ENCODE assay signal across 15 mouse cellular contexts in genomic region chr1:51347596-51347995, GRCm38 (mm10). TPM values are rescaled to one million over a fixed set of nuclear protein-coding genes. Genes with fewer than 3 reads are reported as not detected.
DNase-seq lines count a peak whose midpoint lies in the region; ATAC-seq and TF ChIP-seq lines count a peak whose summit lies in the region.
"Had no signal": no experiment of that assay in that cellular context is flagged by ENCODE, and none has a peak within 500 bp of the region (broad histone marks: within the 10 kb centered on the region; RNA-seq: fewer than 3 reads in every experiment).

No protein-coding gene starts in this region.

- no peak overlapping the region for H3K4me2 ChIP-seq in hindbrain, postnatal 0 days (ENCODE audit: low read depth, low read length)
- no peak overlapping the region for H3K4me2 ChIP-seq in hindbrain, embryonic 16.5 days (ENCODE audit: low read length)
- no peak overlapping the region for H3K4me2 ChIP-seq in midbrain, postnatal 0 days (ENCODE audit: low read depth, low read length, poor library complexity, severe bottlenecking)
- no peak overlapping the region for H3K4me2 ChIP-seq in midbrain, embryonic 15.5 days
- H3K4me2 ChIP-seq: hindbrain, embryonic 12.5 days; midbrain, embryonic 13.5 days; neural tube, embryonic 13.5 days had no signal

- no peak overlapping the region for H3K27ac ChIP-seq in hindbrain, postnatal 0 days
- H3K27ac ChIP-seq in hindbrain, embryonic 16.5 days (ENCODE audit: low read depth, low read length): no peak overlapping the region
- no peak overlapping the region for H3K27ac ChIP-seq in midbrain, postnatal 0 days (ENCODE audit: low read depth, low read length)
- no peak overlapping the region for H3K27ac ChIP-seq in midbrain, embryonic 15.5 days
- H3K27ac ChIP-seq: hindbrain, embryonic 12.5 days; midbrain, embryonic 13.5 days; neural tube, embryonic 13.5 days had no signal

- H3K9me3 ChIP-seq in hindbrain, postnatal 0 days (ENCODE audit: low read length): no peaks in the 10 kb centered on the region
- H3K9me3 ChIP-seq in hindbrain, embryonic 16.5 days (ENCODE audit: control insufficient read depth, low read length): no peaks in the 10 kb centered on the region
- H3K9me3 ChIP-seq in midbrain, postnatal 0 days (ENCODE audit: low read length): no peaks in the 10 kb centered on the region
- H3K9me3 ChIP-seq in midbrain, embryonic 15.5 days: 0 out of 2 replicates have a peak, but pooled peaks cover 2% of the 10 kb centered on the region
- peaks cover 3% of the 10 kb centered on the region for H3K9me3 ChIP-seq in G1E (replicated peaks)
- H3K9me3 ChIP-seq: hindbrain, embryonic 12.5 days; midbrain, embryonic 13.5 days; neural tube, embryonic 13.5 days had no signal

- H3K4me1 ChIP-seq in hindbrain, postnatal 0 days (ENCODE audit: insufficient read depth, low read length): 0 out of 2 replicates have a peak, but pooled peaks cover 4% of the 10 kb centered on the region
- H3K4me1 ChIP-seq in hindbrain, embryonic 16.5 days (ENCODE audit: control insufficient read depth, insufficient read depth, low read depth, low read length): peaks cover 5% of the 10 kb centered on the region; the same call in 1 of the 2 replicates
- H3K4me1 ChIP-seq in midbrain, postnatal 0 days (ENCODE audit: insufficient read depth, low read length): no peaks in the 10 kb centered on the region; the same call in 1 of the 2 replicates
- peaks cover 12% of the 10 kb centered on the region for H3K4me1 ChIP-seq in midbrain, embryonic 15.5 days
- no peaks in the 10 kb centered on the region for H3K4me1 ChIP-seq in G1E (ENCODE audit: insufficient read depth, low read depth, low read length)
- H3K4me1 ChIP-seq: hindbrain, embryonic 12.5 days had no signal

- WGBS in hindbrain, postnatal 0 days: 94% methylated on average over 3 of the region's 3 CpGs
- WGBS in hindbrain, embryonic 16.5 days: 94% methylated on average over 3 of the region's 3 CpGs
- WGBS in midbrain, postnatal 0 days: 92% methylated on average over 3 of the region's 3 CpGs
- 95% methylated on average over 3 of the region's 3 CpGs for WGBS in midbrain, embryonic 15.5 days

- peak; percentile 42; the same call in 1 of the 2 replicates for TF ChIP-seq CTCF in hindbrain, postnatal 0 days (IDR thresholded peaks at IDR 0.05; ENCODE audit: low read depth)
- peak; percentile 45 for TF ChIP-seq CTCF in midbrain, postnatal 0 days (IDR thresholded peaks at IDR 0.05)
- peak; percentile 35; the same call in 1 of the 2 replicates for TF ChIP-seq CTCF in G1E (IDR thresholded peaks at IDR 0.05; ENCODE audit: low read depth, low read length)

- H3K36me3 ChIP-seq in hindbrain, postnatal 0 days (ENCODE audit: insufficient read depth, low read length): no peaks in the 10 kb centered on the region
- no peaks in the 10 kb centered on the region for H3K36me3 ChIP-seq in hindbrain, embryonic 16.5 days (ENCODE audit: control insufficient read depth, insufficient read depth, low read length)
- H3K36me3 ChIP-seq in midbrain, postnatal 0 days (ENCODE audit: insufficient read depth, low read length): no peaks in the 10 kb centered on the region
- no peaks in the 10 kb centered on the region for H3K36me3 ChIP-seq in midbrain, embryonic 15.5 days (replicated peaks)
- H3K36me3 ChIP-seq in G1E (replicated peaks): no peaks in the 10 kb centered on the region
- no peaks in the 10 kb centered on the region for H3K36me3 ChIP-seq in splenic B cell, adult 2 months (ENCODE audit: control insufficient read depth, insufficient read depth, low read length, poor library complexity, severe bottlenecking)
- H3K36me3 ChIP-seq: hindbrain, embryonic 12.5 days; midbrain, embryonic 13.5 days; neural tube, embryonic 13.5 days had no signal

- no peaks in the 10 kb centered on the region for H3K27me3 ChIP-seq in hindbrain, postnatal 0 days (ENCODE audit: insufficient read depth, low read length)
- no peaks in the 10 kb centered on the region for H3K27me3 ChIP-seq in hindbrain, embryonic 16.5 days (replicated peaks; ENCODE audit: control insufficient read depth, insufficient read depth, low read length)
- H3K27me3 ChIP-seq in midbrain, postnatal 0 days (ENCODE audit: insufficient read depth, low read length): no peaks in the 10 kb centered on the region
- H3K27me3 ChIP-seq in midbrain, embryonic 15.5 days (replicated peaks): no peaks in the 10 kb centered on the region
- no peaks in the 10 kb centered on the region for H3K27me3 ChIP-seq in G1E (ENCODE audit: insufficient read depth, low read length)
- no peaks in the 10 kb centered on the region for H3K27me3 ChIP-seq in splenic B cell, adult 2 months (ENCODE audit: control insufficient read depth, insufficient read depth, low read length, poor library complexity, severe bottlenecking)
- H3K27me3 ChIP-seq: hindbrain, embryonic 12.5 days; midbrain, embryonic 13.5 days; neural tube, embryonic 13.5 days had no signal

- ATAC-seq in hindbrain, postnatal 0 days: no peak
- no peak for ATAC-seq in hindbrain, embryonic 16.5 days
- no peak for ATAC-seq in midbrain, postnatal 0 days (ENCODE audit: low FRiP score)
- ATAC-seq in midbrain, embryonic 15.5 days (replicated peaks): no peak
- no peak for ATAC-seq in G1E (ENCODE audit: extremely low read depth, insufficient number of reproducible peaks, low FRiP score, poor library complexity, severe bottlenecking)
- ATAC-seq in megakaryocyte-erythroid progenitor cell, adult 5-6 weeks (replicated peaks; ENCODE audit: low FRiP score, low TSS enrichment, poor library complexity, severe bottlenecking): no peak
- ATAC-seq: midbrain, embryonic 13.5 days had no signal

- H3K4me3 ChIP-seq in hindbrain, postnatal 0 days (ENCODE audit: low read length): no peak overlapping the region
- no peak overlapping the region for H3K4me3 ChIP-seq in hindbrain, embryonic 16.5 days (ENCODE audit: low read length)
- H3K4me3 ChIP-seq in midbrain, postnatal 0 days (ENCODE audit: low read depth, low read length): no peak overlapping the region
- H3K4me3 ChIP-seq in midbrain, embryonic 15.5 days: no peak overlapping the region
- H3K4me3 ChIP-seq in G1E (ENCODE audit: low read depth, low read length): no peak overlapping the region
- H3K4me3 ChIP-seq: hindbrain, embryonic 12.5 days; midbrain, embryonic 13.5 days; neural tube, embryonic 13.5 days had no signal

- H3K9ac ChIP-seq in hindbrain, postnatal 0 days (replicated peaks; ENCODE audit: low read length): no peak overlapping the region
- no peak overlapping the region for H3K9ac ChIP-seq in hindbrain, embryonic 16.5 days (ENCODE audit: low read depth, low read length)
- no peak overlapping the region for H3K9ac ChIP-seq in midbrain, postnatal 0 days (replicated peaks; ENCODE audit: low read length, poor library complexity, severe bottlenecking)
- H3K9ac ChIP-seq in midbrain, embryonic 15.5 days: no peak overlapping the region
- H3K9ac ChIP-seq: hindbrain, embryonic 12.5 days; midbrain, embryonic 13.5 days; neural tube, embryonic 13.5 days had no signal

- no peak for DNase-seq in hindbrain, postnatal 0 days (ENCODE audit: low spot score)
- no peak for DNase-seq in midbrain, postnatal 0 days (ENCODE audit: low spot score)
- DNase-seq in G1E (ENCODE audit: low spot score): no peak
- DNase-seq in splenic B cell, adult 2 months (ENCODE audit: low read depth, low spot score): peak; percentile 2
- DNase-seq in frontal cortex, postnatal 10 days (ENCODE audit: low spot score in 2 of 2): no peak
- DNase-seq: adrenal gland, postnatal 14 days; cerebellum, adult 18-20 months; embryo, embryonic 11 days; lung, adult 18-20 months had no signal

RNA-seq across cellular contexts. Expression of gene Cavin2, which starts 58.7 kb away (rescaled TPM):
- 8.5 and 8.6 TPM in 2 replicates for total RNA-seq in hindbrain, postnatal 0 days (2014; rRNA removed)
- polyA plus RNA-seq in hindbrain, postnatal 0 days (2015; fragmentation: Nextera tagmentation; extraction: Ambion mirVana): 9.5 and 10.6 TPM in 2 replicates
- polyA plus RNA-seq in hindbrain, embryonic 16.5 days (2015; fragmentation: Nextera tagmentation; extraction: Ambion mirVana): 10.2 and 13.5 TPM in 2 replicates
- 7.5 and 10.8 TPM in 2 replicates for total RNA-seq in midbrain, postnatal 0 days (2014; rRNA removed)
- 8.4 and 8.7 TPM in 2 replicates for polyA plus RNA-seq in midbrain, postnatal 0 days (2015; fragmentation: Nextera tagmentation; extraction: Ambion mirVana)
- 6.4 and 7.5 TPM in 2 replicates for polyA plus RNA-seq in midbrain, embryonic 15.5 days (2015; fragmentation: Nextera tagmentation; extraction: Ambion mirVana)
- total RNA-seq in G1E (2014; fragmentation: Nextera tagmentation): not detected in 2 replicates
- total RNA-seq in G1E (2017): 0.12 and 0.16 TPM in 2 replicates
- not detected in 2 replicates for polyA plus RNA-seq in G1E (2012)
- total RNA-seq in megakaryocyte-erythroid progenitor cell, adult 5-6 weeks (2014; fragmentation: Nextera tagmentation): 0.70 and 1.1 TPM in 2 replicates
- total RNA-seq in megakaryocyte-erythroid progenitor cell, adult 5-6 weeks (2017): 7.1 and 19.1 TPM in 2 replicates
